Mouse (Mus musculus): ENCODE measurements around the gene Scmh1. TPM values are rescaled to one million over a fixed set of nuclear protein-coding genes. Genes with fewer than 3 reads are reported as not detected.
"Not testable (repeated sequence)": the region's sequence is repeated elsewhere in the genome, so short reads cannot be mapped to it uniquely, and the experiment has no call there.

The Scmh1 gene
- total RNA-seq, 1 experiment from 2014 or later, result 7.2 TPM

DNA sequence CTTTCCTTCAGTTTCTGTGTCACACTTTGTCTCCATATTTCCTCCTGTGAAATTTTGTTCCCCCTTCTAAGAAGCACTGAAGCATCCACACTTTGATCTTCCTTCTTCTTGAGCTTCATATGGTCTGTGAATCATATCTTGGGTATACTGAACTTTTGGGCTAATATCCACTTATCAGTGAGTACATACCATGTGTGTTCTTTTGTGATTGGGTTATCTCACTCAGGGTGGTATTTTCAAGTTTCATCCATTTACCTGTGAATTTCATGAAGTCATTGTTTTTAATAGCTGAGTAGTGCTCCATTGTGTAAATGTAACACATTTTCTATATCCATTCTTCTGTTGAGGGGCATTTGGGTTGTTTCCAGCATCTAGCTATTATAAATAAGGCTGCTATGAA lies 3.0 kb upstream of the Scmh1 start:
- ATAC-seq (replicated peaks; ENCODE audit: insufficient number of reproducible peaks, low FRiP score, low TSS enrichment, poor library complexity, severe bottlenecking), result not testable (repeated sequence)

DNA sequence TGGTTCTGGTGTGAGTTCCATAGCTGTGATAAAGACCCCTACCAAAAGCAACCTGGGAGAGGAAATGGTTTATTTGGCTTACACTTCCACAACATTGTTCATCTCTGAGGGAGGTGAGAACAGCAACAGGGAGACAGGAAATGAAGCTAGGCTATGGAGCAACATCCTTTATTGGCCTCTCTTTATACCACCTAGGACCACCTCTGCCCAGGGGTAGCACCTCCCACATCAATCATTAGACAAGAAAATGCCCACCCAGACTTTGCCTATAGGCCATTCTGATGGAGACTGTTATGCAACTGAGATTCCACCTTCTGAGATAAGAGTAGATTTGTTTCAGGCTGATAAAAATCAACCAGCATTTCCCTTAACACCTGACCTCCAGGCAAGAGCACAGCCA lies 834 bp upstream of the Scmh1 start:
- no peak for ATAC-seq (replicated peaks; ENCODE audit: insufficient number of reproducible peaks, low FRiP score, low TSS enrichment, poor library complexity, severe bottlenecking)

DNA sequence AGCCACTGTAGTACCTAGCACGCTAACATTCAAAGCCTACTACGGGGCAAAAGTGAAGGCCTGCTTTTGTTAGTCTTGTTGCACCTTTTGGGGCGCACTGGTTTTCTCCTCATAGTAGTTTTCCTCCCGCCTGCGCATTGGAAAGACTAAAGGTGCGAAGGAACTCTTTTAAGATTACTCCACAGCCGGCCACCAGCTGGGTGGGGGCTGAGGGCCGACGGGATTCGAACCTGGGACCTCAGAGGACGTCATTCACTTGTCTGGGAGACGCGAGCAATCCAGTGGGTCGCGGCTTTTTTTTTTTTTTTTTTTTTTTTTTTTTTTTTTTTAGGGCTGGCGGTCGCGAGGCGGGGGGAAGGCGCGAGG lies 320 bp upstream of the Scmh1 start:
- ATAC-seq (replicated peaks; ENCODE audit: insufficient number of reproducible peaks, low FRiP score, low TSS enrichment, poor library complexity, severe bottlenecking), result no peak

DNA sequence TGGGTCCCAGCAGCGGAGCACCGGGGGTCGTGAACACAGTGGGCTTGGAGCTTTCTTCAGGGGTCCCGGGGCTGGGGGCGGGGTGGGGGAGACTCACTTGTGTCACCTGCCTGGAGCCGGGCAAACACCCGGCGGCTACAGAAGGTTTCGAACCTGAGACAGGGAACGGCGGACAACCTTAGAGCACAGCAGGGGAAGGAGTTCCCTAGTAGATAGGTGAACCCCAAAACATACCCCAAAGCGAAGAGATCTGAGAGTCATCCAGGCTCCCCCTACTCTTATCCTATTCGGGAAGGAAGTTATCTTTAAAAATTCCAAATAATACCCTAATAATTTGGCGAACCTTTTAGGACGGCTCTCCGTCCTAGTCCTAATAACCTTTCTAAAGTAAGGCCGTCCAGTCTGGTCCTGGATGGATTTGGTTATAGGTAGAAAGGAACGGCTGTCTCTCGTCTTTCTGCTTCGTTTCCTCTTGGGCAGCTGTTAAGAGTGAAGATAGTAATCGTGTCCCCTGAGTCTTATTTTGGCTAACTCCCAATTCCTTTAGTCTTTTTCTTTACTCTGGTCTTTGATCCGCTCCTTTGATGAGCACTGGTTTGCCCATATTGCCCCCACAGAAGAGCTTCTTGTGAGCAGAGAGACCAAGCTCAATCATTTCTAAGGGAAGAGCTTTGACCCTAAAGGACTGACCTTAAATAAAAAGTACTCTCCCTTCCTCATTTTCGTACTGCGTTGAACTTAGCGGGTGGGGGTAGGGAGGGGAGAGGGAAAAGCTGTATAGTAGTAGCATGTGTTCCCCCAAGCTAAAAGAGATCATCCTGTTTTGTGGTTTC lies 941 bp downstream of the Scmh1 start:
- no peak for ATAC-seq (replicated peaks; ENCODE audit: insufficient number of reproducible peaks, low FRiP score, low TSS enrichment, poor library complexity, severe bottlenecking)

DNA sequence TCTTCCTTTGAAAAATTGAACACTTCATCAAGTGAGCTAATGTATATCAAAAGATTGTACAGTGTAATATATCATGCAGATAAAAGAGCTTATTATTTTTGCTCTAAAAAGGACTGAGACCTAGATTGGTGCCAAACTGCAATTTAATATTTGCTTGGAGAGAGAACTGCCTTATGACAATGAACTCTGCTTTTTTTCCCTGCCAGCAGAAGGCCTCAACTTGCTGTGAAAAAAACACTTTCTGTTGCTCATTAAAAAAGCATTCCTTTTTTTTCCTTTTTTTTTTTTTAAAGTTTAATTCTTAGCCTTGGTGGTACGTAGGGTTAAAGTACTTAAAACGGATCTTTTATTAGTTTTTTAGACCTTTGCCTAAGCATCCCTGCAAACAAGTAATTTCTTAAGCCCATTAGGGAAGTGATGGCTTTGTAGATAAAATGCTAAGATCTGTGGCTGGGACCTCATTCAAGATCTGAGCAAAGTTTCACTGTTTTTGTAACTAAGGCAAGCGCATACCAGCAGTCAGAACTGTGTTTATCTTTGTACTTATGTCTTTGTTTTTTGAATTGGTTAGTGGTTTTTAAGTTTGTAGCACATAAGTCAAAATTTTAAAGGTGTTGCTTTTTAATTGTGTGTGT lies 1.7 kb downstream of the Scmh1 start:
- no peak for ATAC-seq (replicated peaks; ENCODE audit: insufficient number of reproducible peaks, low FRiP score, low TSS enrichment, poor library complexity, severe bottlenecking)

DNA sequence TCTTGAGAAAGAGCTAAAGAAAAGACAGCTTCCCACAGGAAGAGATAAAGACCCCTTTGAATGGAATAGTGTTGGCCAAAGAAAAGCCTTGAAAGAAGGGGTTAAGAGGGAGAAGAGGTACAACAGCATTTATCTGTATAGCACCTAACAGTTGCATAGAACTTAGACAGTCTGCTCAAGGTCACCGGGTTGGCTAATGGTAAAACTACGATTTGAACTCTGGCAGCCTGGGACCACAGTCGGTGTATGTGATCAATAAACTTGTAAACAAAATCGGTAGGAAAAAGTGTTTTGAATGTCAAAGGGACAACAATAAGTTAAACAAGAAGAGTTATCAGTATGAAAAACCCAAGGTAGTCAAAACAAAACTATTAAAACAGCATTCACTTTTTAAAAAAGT lies 13.0 kb downstream of the Scmh1 start:
- ATAC-seq (replicated peaks; ENCODE audit: insufficient number of reproducible peaks, low FRiP score, low TSS enrichment, poor library complexity, severe bottlenecking), result no peak

DNA sequence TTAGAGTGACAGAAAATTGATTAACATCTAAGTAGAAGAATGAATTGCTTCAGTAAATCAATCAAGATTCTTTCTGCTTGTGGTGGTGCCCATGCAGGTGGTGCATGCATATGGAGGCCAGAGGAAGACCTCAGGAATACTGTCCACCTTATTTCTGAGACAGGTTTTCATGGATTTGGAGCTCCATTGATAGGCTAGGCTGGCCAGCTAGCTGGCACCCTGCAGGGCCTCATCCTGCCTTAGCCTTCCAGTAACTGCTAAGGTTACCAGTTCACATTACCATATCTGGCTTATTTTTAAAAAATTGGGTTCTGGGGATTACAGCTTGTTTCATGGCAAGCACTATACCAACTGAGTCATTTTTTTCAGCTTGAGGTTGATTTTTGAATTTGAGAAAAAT lies 15.1 kb downstream of the Scmh1 start:
- no peak for ATAC-seq (replicated peaks; ENCODE audit: insufficient number of reproducible peaks, low FRiP score, low TSS enrichment, poor library complexity, severe bottlenecking)

DNA sequence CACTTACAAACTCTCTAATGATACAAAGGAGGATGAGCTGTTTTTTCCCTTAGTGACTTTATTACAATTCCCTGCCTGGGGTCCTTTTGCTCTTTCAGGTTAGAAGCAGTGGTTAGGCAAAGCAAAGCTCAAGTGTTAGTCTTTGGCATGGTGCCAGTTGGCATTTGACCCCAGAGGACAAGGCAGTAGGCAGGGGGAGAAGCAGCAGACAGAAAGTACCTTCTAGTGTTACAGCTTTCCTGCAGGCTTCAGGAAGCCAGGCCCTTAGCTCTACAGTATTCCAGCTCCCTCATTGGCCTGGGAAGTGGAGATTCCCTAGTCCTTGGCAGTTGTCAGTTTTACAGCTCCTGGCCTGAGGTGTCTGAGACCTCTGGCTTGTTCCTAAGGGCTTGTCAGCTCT lies 15.6 kb downstream of the Scmh1 start:
- ATAC-seq (replicated peaks; ENCODE audit: insufficient number of reproducible peaks, low FRiP score, low TSS enrichment, poor library complexity, severe bottlenecking), result no peak

DNA sequence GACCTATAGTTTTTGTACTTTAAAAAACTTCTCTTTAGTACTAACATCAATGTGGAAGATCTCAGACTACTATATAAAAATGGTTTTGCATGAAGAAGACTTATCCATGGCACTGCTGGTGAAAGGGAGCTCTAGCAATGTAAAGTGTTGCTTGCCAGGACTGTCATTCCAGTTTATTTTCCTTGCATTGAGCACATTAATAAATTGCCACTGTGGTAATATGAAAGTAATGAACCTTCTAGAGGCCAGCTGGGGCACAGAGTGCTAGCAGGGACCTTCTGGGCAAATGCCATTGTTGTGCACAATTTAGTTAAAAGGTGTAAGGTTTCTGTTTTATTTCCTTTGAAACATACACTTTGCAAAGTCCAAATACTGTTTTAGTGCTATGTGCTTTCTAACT lies 25.5 kb downstream of the Scmh1 start:
- no peak for ATAC-seq (replicated peaks; ENCODE audit: insufficient number of reproducible peaks, low FRiP score, low TSS enrichment, poor library complexity, severe bottlenecking)

DNA sequence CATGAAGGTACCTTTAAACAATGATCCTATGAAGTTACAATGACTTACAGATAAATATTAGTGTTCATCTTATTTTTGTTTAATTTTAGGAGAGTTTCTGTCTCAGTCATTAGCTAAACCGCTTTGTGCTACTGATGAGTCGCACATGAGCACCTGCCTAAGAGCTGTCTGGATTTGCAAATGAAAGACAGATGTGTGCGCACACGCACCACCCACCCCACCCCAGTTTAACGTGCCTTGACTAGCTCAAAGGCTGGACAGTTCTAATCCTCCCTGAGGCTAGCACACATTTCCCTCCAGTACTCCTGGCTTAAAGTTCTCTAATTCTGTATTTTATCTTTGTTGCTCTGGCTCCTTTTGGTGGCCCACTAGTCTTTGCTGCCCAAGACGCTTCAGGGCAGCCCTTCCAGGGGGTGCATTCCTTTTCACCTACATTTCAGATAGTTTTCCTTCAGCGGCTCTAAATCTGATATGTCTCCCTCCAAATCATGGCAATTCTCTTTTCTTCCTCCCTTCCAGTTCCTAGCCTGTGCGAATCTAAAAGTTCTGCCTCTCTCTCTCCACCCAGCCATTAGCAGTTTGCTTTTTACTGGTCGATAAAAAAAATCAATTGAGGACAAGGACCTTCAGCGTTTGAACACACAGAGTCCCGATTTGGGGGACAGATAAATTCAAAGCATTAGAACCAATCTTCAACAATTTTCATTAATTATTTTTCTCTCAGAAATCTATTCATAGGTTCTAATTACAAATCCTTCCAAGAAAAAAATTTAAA lies 27.7 kb downstream of the Scmh1 start:
- no peak for ATAC-seq (replicated peaks; ENCODE audit: insufficient number of reproducible peaks, low FRiP score, low TSS enrichment, poor library complexity, severe bottlenecking)

DNA sequence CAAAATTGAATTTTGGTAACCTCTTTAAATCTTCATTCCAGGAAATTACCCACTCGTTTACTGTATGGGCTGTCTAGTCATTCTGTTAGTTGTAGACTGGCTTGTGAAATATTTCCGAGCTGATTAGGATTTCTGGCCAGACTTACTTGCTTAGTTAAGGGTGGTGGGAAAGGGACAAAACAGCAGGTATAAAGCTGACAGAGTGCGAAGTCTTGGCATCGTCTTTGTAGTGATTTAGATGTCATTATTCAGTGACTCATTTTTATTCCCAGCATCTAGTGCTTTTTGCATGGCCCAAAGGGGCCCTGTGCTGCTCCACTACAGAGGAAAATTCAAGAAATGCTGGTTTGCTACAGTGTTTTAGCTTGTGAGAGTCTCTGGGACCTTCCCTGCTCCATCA lies 56.7 kb downstream of the Scmh1 start:
- no peak for ATAC-seq (replicated peaks; ENCODE audit: insufficient number of reproducible peaks, low FRiP score, low TSS enrichment, poor library complexity, severe bottlenecking)

DNA sequence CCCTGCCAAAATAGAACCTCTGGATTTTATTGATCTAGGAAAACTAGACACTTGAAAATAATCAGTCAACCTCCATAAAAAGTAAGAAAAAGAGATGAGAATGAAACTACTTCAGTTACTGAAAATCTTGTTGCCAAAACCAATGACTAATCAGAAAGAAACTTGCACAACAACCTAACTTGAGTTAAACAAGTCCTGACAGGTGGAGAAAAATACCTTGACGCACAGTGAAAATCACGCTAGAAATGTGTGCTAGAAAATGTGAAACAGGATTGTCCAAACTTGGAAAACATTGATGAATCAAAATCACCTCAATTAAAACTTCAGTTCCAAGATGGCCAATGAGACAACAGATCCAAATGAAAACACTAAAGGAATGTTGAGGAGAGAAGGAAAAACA lies 67.9 kb downstream of the Scmh1 start:
- no peak for ATAC-seq (replicated peaks; ENCODE audit: insufficient number of reproducible peaks, low FRiP score, low TSS enrichment, poor library complexity, severe bottlenecking)

DNA sequence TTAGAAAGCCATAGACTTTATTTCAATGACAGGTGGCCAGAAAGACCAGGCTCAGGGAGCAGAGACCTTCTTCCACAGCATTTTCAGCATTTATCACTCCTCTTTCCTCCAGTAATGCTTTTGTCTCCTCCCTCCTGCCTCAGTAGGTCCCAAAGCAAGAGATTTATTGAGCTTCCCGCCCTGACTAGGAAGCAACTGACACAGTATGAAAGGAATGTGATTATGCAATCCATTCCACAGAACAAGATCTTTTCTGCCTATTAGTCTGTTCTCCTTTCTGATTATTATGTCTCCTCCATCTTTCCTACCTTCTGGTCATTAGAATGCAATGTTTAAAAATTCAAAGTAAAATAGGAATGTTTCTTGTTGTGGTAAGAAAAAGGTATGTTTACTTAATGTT lies 82.6 kb downstream of the Scmh1 start:
- ATAC-seq (replicated peaks; ENCODE audit: insufficient number of reproducible peaks, low FRiP score, low TSS enrichment, poor library complexity, severe bottlenecking), result no peak

DNA sequence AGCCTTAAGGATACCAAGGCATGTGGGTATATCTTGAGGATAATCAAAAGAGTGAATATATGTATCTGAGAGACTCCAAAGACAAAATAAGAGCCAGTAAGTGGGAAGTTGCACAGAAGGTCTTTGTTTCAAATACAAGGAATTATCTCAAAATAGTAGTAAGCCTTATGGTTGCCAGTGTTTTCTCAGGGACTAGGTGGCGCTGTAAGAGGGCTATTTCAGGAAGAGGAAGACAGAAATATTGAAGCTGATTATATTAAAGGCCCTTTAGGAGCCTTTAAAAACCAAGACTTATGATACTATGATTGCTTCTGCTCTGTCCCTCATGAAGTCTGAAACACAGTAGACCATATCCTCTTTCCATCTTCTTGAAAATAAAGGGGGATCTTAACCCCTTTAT lies 101.9 kb downstream of the Scmh1 start:
- ATAC-seq (replicated peaks; ENCODE audit: insufficient number of reproducible peaks, low FRiP score, low TSS enrichment, poor library complexity, severe bottlenecking), result no peak

DNA sequence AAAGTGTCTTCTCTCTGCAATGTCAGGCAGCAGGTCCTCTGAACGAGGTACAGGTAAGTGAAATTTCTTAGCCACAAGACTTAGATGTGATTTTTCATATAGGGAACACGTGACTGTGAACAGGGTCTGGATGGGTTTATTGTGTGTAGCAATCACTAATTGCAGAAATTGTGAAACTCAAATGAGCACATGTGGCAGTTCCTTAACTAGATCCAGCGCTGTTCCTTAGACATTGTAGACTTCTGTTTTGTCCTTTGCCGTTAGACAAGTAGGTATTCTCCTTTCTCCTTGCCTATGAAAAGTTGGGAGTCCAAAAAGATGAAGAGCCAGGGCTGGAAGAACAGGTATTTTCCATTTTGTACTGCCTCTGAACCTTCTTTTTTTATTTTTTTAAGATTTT lies 106.1 kb downstream of the Scmh1 start:
- ATAC-seq (replicated peaks; ENCODE audit: insufficient number of reproducible peaks, low FRiP score, low TSS enrichment, poor library complexity, severe bottlenecking), result no peak

DNA sequence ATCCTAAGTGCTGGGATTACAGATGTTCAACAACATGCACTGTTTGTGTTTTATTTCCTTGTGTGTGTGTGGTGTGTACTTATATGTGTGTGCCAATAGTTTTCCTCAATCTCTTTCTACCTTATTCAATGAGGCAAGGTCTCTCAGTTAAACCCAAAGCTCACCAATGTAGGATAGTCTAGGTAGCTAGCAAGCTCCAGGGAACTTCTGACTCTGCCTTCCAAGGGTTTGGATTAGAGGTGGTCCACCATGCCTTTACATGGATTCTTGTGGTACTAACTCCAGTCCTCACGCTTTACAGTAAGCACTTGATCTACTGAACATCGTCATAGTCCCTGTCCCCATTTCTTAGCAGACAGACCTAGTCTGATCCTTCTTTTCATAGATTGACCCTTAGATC lies 109.3 kb downstream of the Scmh1 start:
- ATAC-seq (replicated peaks; ENCODE audit: insufficient number of reproducible peaks, low FRiP score, low TSS enrichment, poor library complexity, severe bottlenecking), result no peak

DNA sequence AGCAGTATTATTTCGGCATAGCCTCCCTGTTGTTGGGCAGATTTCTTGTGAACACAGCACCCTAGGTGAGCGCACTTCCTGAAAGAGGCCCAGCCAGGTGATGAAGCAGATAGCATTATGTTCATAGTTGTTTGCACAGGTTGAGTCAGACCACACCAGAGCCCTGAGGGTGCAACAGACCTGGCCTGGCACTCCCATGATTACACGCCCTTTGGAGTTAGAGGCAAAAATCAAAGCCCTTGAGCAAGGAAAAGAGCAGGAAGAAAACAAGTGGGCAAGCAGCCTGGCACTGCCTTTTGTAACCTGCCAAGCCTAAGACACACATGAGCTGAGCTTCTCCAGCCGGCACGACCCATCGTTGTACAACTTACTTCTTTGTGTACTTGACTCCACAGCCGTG lies 111.4 kb downstream of the Scmh1 start:
- ATAC-seq (replicated peaks; ENCODE audit: insufficient number of reproducible peaks, low FRiP score, low TSS enrichment, poor library complexity, severe bottlenecking), result no peak

DNA sequence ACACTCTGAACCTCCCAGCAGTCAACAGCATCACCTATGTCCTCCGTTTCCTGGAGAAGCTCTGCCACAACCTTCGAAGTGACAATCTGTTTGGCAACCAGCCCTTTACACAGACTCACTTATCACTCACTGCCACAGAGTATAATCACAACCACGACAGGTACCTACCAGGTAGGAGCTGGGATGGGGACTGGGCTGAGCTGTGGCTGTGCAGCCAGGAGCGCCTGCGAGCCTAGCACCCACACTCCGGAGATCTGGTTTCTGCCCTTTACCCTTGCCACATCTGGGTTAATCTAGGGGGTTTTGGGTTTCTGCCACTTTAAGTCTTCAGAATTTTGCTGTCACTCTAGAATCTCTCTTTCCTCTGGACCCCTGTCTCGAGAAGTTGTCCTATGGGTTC lies 111.8 kb downstream of the Scmh1 start:
- ATAC-seq (replicated peaks; ENCODE audit: insufficient number of reproducible peaks, low FRiP score, low TSS enrichment, poor library complexity, severe bottlenecking), result no peak

DNA sequence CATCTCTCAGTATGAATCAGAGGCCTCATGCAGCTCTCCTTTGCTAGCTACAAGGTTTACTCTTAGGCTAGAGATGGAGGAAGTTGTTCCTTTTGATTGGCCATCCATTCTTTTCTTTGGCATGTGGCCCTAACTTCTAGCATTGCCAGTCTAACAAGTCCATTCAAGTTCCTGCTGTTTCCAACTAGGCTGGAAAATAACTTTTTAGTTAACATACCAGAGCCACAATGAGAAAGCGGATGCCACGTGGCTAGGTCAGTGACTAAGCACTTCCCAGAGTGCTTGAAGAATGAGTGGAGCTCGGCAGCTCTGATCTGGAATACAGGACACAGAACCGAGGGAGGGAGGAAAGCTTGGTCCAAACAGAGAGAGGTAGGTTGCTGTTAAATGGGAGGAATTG lies 112.3 kb downstream of the Scmh1 start:
- no peak for ATAC-seq (replicated peaks; ENCODE audit: insufficient number of reproducible peaks, low FRiP score, low TSS enrichment, poor library complexity, severe bottlenecking)

DNA sequence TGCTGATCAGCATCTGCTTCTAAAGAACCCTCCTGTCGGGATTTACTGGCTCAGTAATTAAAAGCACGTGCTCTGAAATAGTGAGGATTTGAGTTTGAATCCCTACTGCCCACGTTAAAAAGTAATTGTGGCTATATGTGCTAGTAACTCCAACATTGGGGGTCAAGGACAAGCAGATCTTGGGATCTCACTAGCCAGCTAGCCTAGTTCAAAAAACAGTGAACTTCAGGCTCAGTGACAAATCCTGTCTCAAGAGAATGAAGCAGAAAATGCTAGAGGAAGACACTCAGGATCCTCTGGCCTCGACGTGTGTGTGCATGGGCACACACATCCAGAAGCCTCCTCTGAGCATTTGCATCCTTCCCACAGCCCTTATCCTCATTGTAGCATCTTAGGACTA lies 116.7 kb downstream of the Scmh1 start:
- no peak for ATAC-seq (replicated peaks; ENCODE audit: insufficient number of reproducible peaks, low FRiP score, low TSS enrichment, poor library complexity, severe bottlenecking)

Data from monocyte, adult 5-6 weeks (primary cell).